Mouse (Mus musculus) lung, postnatal 0 days (tissue): ENCODE data around the gene Rab21.

ENCODE experiments used
- CTCF ChIP-seq: IDR thresholded peaks from 2 replicates; pipeline ENCODE4 v1.5.1; 2016; ENCODE audit warnings: antibody characterized with exemption, mild to moderate bottlenecking
- EP300 ChIP-seq: IDR thresholded peaks from 2 replicates; pipeline ENCODE4 v1.6.1; 2016; ENCODE audit warnings: antibody characterized with exemption, mild to moderate bottlenecking, control low read depth

- TF ChIP-seq CTCF: no peak
- TF ChIP-seq EP300: no peak
Measured at GRCm38 (mm10) chr10:115297582-115297981, 17.8 kb downstream of the Rab21 start.
